8 mouse cellular contexts compared by ENCODE assay signal in the genomic region with DNA sequence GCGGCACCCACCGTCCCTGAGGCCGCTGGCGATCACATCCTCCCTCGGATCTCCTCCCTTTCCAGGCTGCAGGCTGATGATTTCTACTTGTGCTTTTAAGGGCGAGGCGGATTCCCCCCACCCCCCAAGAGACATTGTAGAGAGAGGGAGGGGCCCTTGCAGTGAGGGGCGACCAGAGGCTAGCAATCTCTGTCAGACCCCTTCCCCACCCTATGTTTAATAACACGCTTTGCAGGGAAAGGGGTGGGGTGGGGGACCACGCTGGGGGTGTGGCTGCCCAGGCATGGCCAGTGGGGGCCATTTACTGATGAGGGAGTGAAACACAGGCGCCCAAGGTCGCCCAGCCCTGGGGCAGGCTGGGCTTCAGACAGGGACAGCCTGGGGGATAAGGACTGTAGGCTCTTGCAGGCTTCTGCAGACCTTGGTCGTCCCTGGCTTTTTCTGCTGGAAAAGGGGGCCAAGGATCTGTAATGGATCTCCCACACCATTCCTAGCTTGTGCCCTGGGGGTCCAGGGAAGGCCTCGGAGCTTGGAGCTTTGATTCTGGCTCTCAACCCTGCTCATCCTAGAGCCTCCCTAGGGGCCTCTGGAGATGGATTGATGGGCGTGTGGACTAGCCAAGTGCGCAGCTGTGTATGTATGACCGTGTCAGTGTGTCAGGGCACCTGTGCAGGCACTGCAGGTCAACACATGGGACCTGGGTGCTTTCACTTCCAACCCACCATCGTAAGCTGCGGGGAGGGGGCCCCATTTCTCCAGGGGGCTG. TPM values are rescaled to one million over a fixed set of nuclear protein-coding genes. Genes with fewer than 3 reads are reported as not detected.
A peak's percentile ranks its signal among the peaks of the same experiment; 100 is the strongest.
DNase-seq lines count a peak whose midpoint lies in the region; ATAC-seq and TF ChIP-seq lines count a peak whose summit lies in the region.

No protein-coding gene starts in this region.

- peak overlapping the region; percentile 99 for H3K4me2 ChIP-seq in kidney, postnatal 0 days (ENCODE audit: low read length)
- H3K4me2 ChIP-seq in embryonic facial prominence, embryonic 11.5 days (ENCODE audit: low read depth, low read length) = peak overlapping the region; percentile 98
- H3K4me2 ChIP-seq in hindbrain, embryonic 11.5 days (replicated peaks; ENCODE audit: low read depth, low read length) = peak overlapping the region; percentile 91
- H3K4me2 ChIP-seq in midbrain, embryonic 14.5 days (ENCODE audit: low read length) = peak overlapping the region; percentile 74

- H3K9me3 ChIP-seq in kidney, postnatal 0 days (replicated peaks; ENCODE audit: low read length) = no peaks in the 10 kb centered on the region
- H3K9me3 ChIP-seq in embryonic facial prominence, embryonic 11.5 days (replicated peaks; ENCODE audit: control insufficient read depth, low read length) = no peaks in the 10 kb centered on the region
- H3K9me3 ChIP-seq in hindbrain, embryonic 11.5 days (ENCODE audit: control insufficient read depth, low read length) = no peaks in the 10 kb centered on the region
- no peaks in the 10 kb centered on the region for H3K9me3 ChIP-seq in midbrain, embryonic 14.5 days (ENCODE audit: control insufficient read depth, low read length)

- H3K36me3 ChIP-seq in kidney, postnatal 0 days (ENCODE audit: insufficient read depth, low read length) = no peaks in the 10 kb centered on the region
- no peaks in the 10 kb centered on the region for H3K36me3 ChIP-seq in embryonic facial prominence, embryonic 11.5 days (replicated peaks; ENCODE audit: control insufficient read depth, insufficient read depth, low read depth, low read length)
- H3K36me3 ChIP-seq in hindbrain, embryonic 11.5 days (ENCODE audit: control insufficient read depth, insufficient read depth, low read length) = no peaks in the 10 kb centered on the region
- H3K36me3 ChIP-seq in midbrain, embryonic 14.5 days (ENCODE audit: control insufficient read depth, insufficient read depth, low read length) = no peaks in the 10 kb centered on the region

- no peak; the same call in 1 of the 2 replicates for ATAC-seq in kidney, postnatal 0 days (replicated peaks; ENCODE audit: low FRiP score, low read depth)
- ATAC-seq in embryonic facial prominence, embryonic 11.5 days (replicated peaks; ENCODE audit: insufficient number of reproducible peaks, low FRiP score, low TSS enrichment, low read depth) = peak; percentile 20; the same call in 1 of the 2 replicates
- peak; percentile 68 for ATAC-seq in hindbrain, embryonic 11.5 days (ENCODE audit: low FRiP score)
- peak; percentile 41 for ATAC-seq in midbrain, embryonic 14.5 days (ENCODE audit: low FRiP score, low TSS enrichment)

- H3K27me3 ChIP-seq in kidney, postnatal 0 days (ENCODE audit: insufficient read depth, low read length) = no peaks in the 10 kb centered on the region
- H3K27me3 ChIP-seq in embryonic facial prominence, embryonic 11.5 days (ENCODE audit: control insufficient read depth, insufficient read depth, low read length) = peaks cover 5% of the 10 kb centered on the region
- no peaks in the 10 kb centered on the region for H3K27me3 ChIP-seq in hindbrain, embryonic 11.5 days (ENCODE audit: control insufficient read depth, insufficient read depth, low read length)
- H3K27me3 ChIP-seq in midbrain, embryonic 14.5 days (ENCODE audit: control insufficient read depth, insufficient read depth, low read length) = no peaks in the 10 kb centered on the region

- H3K9ac ChIP-seq in kidney, postnatal 0 days (ENCODE audit: low read depth, low read length) = peak overlapping the region; percentile 67
- peak overlapping the region; percentile 78 for H3K9ac ChIP-seq in embryonic facial prominence, embryonic 11.5 days (replicated peaks; ENCODE audit: low read length)
- peak overlapping the region; percentile 71 for H3K9ac ChIP-seq in hindbrain, embryonic 11.5 days (ENCODE audit: low read depth, low read length)
- peak overlapping the region; percentile 94 for H3K9ac ChIP-seq in midbrain, embryonic 14.5 days (replicated peaks; ENCODE audit: low read length)

- WGBS in kidney, postnatal 0 days = 22% methylated on average over 18 of the region's 19 CpGs
- 19% methylated on average over 19 of the region's 19 CpGs for WGBS in embryonic facial prominence, embryonic 11.5 days
- 16% methylated on average over 16 of the region's 19 CpGs for WGBS in hindbrain, embryonic 11.5 days
- WGBS in midbrain, embryonic 14.5 days = 14% methylated on average over 16 of the region's 19 CpGs

- no peak overlapping the region for H3K27ac ChIP-seq in kidney, postnatal 0 days
- peak overlapping the region; percentile 8; the same call in 1 of the 2 replicates for H3K27ac ChIP-seq in embryonic facial prominence, embryonic 11.5 days (replicated peaks; ENCODE audit: low read depth, low read length)
- peak overlapping the region; percentile 92 for H3K27ac ChIP-seq in hindbrain, embryonic 11.5 days (ENCODE audit: low read depth, low read length)
- peak overlapping the region; percentile 96 for H3K27ac ChIP-seq in midbrain, embryonic 14.5 days (replicated peaks; ENCODE audit: low read depth, low read length)

- no peak for DNase-seq in kidney, postnatal 0 days (ENCODE audit: low spot score)
- DNase-seq in kidney, adult 8-10 months = no peak
- DNase-seq in embryonic facial prominence, embryonic 11.5 days (ENCODE audit: low spot score) = no peak
- DNase-seq in hindbrain, embryonic 11.5 days (ENCODE audit: low spot score) = peak; percentile 58
- DNase-seq in midbrain, embryonic 14.5 days = peak; percentile 57
- no peak for DNase-seq in right cerebral cortex, adult 18-20 months
- DNase-seq in spleen, postnatal 14 days (ENCODE audit: low spot score in 2 of 2) = no peak
- no peak for DNase-seq in adrenal gland, postnatal 25 days

- TF ChIP-seq CTCF in kidney, postnatal 0 days (IDR thresholded peaks at IDR 0.05; ENCODE audit: low read depth) = no peak

- peak overlapping the region; percentile 71 for H3K4me3 ChIP-seq in kidney, postnatal 0 days (replicated peaks; ENCODE audit: low read depth, low read length)
- H3K4me3 ChIP-seq in embryonic facial prominence, embryonic 11.5 days (ENCODE audit: low read depth, low read length) = peak overlapping the region; percentile 75
- peak overlapping the region; percentile 75 for H3K4me3 ChIP-seq in hindbrain, embryonic 11.5 days (ENCODE audit: low read depth, low read length)
- H3K4me3 ChIP-seq in midbrain, embryonic 14.5 days (replicated peaks; ENCODE audit: low read depth, low read length) = peak overlapping the region; percentile 93

- no peaks in the 10 kb centered on the region; the same call in 1 of the 2 replicates for H3K4me1 ChIP-seq in kidney, postnatal 0 days (replicated peaks; ENCODE audit: insufficient read depth, low read length)
- H3K4me1 ChIP-seq in embryonic facial prominence, embryonic 11.5 days (ENCODE audit: control insufficient read depth, insufficient read depth, low read length) = peaks cover 5% of the 10 kb centered on the region
- peaks cover 12% of the 10 kb centered on the region for H3K4me1 ChIP-seq in hindbrain, embryonic 11.5 days (replicated peaks; ENCODE audit: control insufficient read depth, insufficient read depth, low read length)
- H3K4me1 ChIP-seq in midbrain, embryonic 14.5 days (ENCODE audit: control insufficient read depth, insufficient read depth, low read length) = peaks cover 23% of the 10 kb centered on the region

RNA-seq across cellular contexts. Expression of a gene that starts 1.0 kb away (rescaled TPM):
- polyA plus RNA-seq in kidney, postnatal 0 days (2015; fragmentation: Nextera tagmentation; extraction: Ambion mirVana) = 0.82 and 1.1 TPM in 2 replicates
- 2.6 and 2.8 TPM in 2 replicates for polyA plus RNA-seq in embryonic facial prominence, embryonic 11.5 days (2014; fragmentation: Nextera tagmentation; extraction: Ambion mirVana)
- 6.4 and 9.2 TPM in 2 replicates for polyA plus RNA-seq in hindbrain, embryonic 11.5 days (2014; fragmentation: Nextera tagmentation; extraction: Ambion mirVana)
- polyA plus RNA-seq in midbrain, embryonic 14.5 days (2014; fragmentation: Nextera tagmentation; extraction: Ambion mirVana) = 34.8 and 37.5 TPM in 2 replicates
- total RNA-seq in adrenal gland, postnatal 25 days (2021) = 26.2 and 60.8 TPM in 2 replicates

RNA-seq across cellular contexts. Expression of a gene that starts 10.6 kb away (rescaled TPM):
- polyA plus RNA-seq in kidney, postnatal 0 days (2015; fragmentation: Nextera tagmentation; extraction: Ambion mirVana) = 24.1 and 24.2 TPM in 2 replicates
- 30.3 and 32.0 TPM in 2 replicates for polyA plus RNA-seq in embryonic facial prominence, embryonic 11.5 days (2014; fragmentation: Nextera tagmentation; extraction: Ambion mirVana)
- polyA plus RNA-seq in hindbrain, embryonic 11.5 days (2014; fragmentation: Nextera tagmentation; extraction: Ambion mirVana) = 27.8 and 37.7 TPM in 2 replicates
- 36.2 and 43.0 TPM in 2 replicates for polyA plus RNA-seq in midbrain, embryonic 14.5 days (2014; fragmentation: Nextera tagmentation; extraction: Ambion mirVana)
- 29.7 and 37.3 TPM in 2 replicates for total RNA-seq in adrenal gland, postnatal 25 days (2021)

RNA-seq across cellular contexts. Expression of a gene that starts 15.8 kb away (rescaled TPM):
- 1.2 and 1.6 TPM in 2 replicates for polyA plus RNA-seq in kidney, postnatal 0 days (2015; fragmentation: Nextera tagmentation; extraction: Ambion mirVana)
- polyA plus RNA-seq in embryonic facial prominence, embryonic 11.5 days (2014; fragmentation: Nextera tagmentation; extraction: Ambion mirVana) = 0.42 TPM in 1 of 2 replicates, not detected in the other
- 0.86 and 1.8 TPM in 2 replicates for polyA plus RNA-seq in hindbrain, embryonic 11.5 days (2014; fragmentation: Nextera tagmentation; extraction: Ambion mirVana)
- polyA plus RNA-seq in midbrain, embryonic 14.5 days (2014; fragmentation: Nextera tagmentation; extraction: Ambion mirVana) = 0.45 TPM in 1 of 2 replicates, not detected in the other
- 0.85 and 0.95 TPM in 2 replicates for total RNA-seq in adrenal gland, postnatal 25 days (2021)

RNA-seq across cellular contexts. Expression of a gene that starts 19.3 kb away (rescaled TPM):
- polyA plus RNA-seq in kidney, postnatal 0 days (2015; fragmentation: Nextera tagmentation; extraction: Ambion mirVana) = 61.7 and 64.0 TPM in 2 replicates
- polyA plus RNA-seq in embryonic facial prominence, embryonic 11.5 days (2014; fragmentation: Nextera tagmentation; extraction: Ambion mirVana) = 53.7 and 54.9 TPM in 2 replicates
- 60.1 and 64.6 TPM in 2 replicates for polyA plus RNA-seq in hindbrain, embryonic 11.5 days (2014; fragmentation: Nextera tagmentation; extraction: Ambion mirVana)
- polyA plus RNA-seq in midbrain, embryonic 14.5 days (2014; fragmentation: Nextera tagmentation; extraction: Ambion mirVana) = 60.5 and 62.7 TPM in 2 replicates
- 71.8 and 83.4 TPM in 2 replicates for total RNA-seq in adrenal gland, postnatal 25 days (2021)

RNA-seq across cellular contexts. Expression of a gene that starts 19.3 kb away (rescaled TPM):
- polyA plus RNA-seq in kidney, postnatal 0 days (2015; fragmentation: Nextera tagmentation; extraction: Ambion mirVana) = 9.8 and 12.0 TPM in 2 replicates
- polyA plus RNA-seq in embryonic facial prominence, embryonic 11.5 days (2014; fragmentation: Nextera tagmentation; extraction: Ambion mirVana) = 10.3 and 11.1 TPM in 2 replicates
- 17.5 and 19.9 TPM in 2 replicates for polyA plus RNA-seq in hindbrain, embryonic 11.5 days (2014; fragmentation: Nextera tagmentation; extraction: Ambion mirVana)
- 22.7 and 22.8 TPM in 2 replicates for polyA plus RNA-seq in midbrain, embryonic 14.5 days (2014; fragmentation: Nextera tagmentation; extraction: Ambion mirVana)
- total RNA-seq in adrenal gland, postnatal 25 days (2021) = 21.7 and 33.7 TPM in 2 replicates

Comparison
In these comparisons a context has a peak if more than half of its experiments do, and no peak if none do; other contexts are left out.
1. DNase-seq: peak in hindbrain, embryonic 11.5 days (single experiment) and midbrain, embryonic 14.5 days (single experiment); none in kidney, postnatal 0 days (single experiment), kidney, adult 8-10 months (0 of 2), embryonic facial prominence, embryonic 11.5 days (single experiment), right cerebral cortex, adult 18-20 months (single experiment), spleen, postnatal 14 days (0 of 2) and adrenal gland, postnatal 25 days (single experiment).
2. Peak in every context shown above with its lines, with median percentiles within 50 percentile points of each other: H3K4me2 ChIP-seq, H3K4me3 ChIP-seq and H3K9ac ChIP-seq.